Mouse (Mus musculus) cerebral cortex, adult 2 months (tissue): ENCODE data around the gene Nectin4.

Experiments used
- WGBS: fragments of 180-500 bp; shearing (Covaris S2); methylation state at CpG from one replicate; pipeline ENCODE4 v1.1.7; 2018; 5-methylcytosine and 5-hydroxymethylcytosine counted together

Gene Nectin4

DNA sequence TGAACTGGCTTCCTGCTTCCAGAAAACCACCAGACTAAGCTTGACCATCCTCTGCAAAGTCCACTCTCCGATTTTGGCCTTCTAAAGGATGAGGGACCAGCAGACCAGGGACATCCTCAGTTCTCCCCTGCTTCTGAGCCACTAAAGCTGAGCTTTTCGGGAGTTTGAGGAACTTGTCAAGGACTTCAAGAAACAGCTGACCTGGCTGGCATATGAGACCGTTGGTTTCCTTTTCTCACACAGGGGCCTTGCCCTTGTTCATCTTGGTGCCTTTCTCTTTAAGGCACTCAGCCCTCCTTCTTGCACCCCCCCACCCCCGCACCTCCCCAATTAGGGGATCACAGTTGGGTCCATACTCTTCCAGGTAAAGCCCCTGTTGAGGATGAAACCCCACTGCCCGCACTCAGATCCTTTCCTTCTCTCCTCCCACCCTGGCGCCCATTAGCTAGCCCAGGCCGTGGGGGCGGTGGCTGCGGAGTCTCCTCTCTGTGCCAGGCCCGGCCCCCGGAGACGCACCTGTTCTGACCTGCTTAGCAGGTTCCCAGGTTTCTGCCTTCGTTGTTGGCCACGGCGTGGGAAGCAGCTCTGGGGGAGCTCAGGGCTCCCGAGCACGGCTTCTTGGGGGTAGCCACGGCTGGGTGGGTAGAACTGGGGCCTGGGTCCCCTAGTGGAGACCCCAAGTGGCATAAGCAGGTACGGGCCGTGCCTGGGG, at the start of gene Nectin4:
Gene Nectin4 (plus strand): TSS at position 255 of the 712 bp plus-strand sequence.
- WGBS: 45% methylated on average over 20 of the region's 20 CpGs

GRCm38 (mm10) chr1:171320151-171320550, 49.7 kb upstream of the Nectin4 start:
- WGBS: 28% methylated on average over 5 of the region's 5 CpGs

DNA sequence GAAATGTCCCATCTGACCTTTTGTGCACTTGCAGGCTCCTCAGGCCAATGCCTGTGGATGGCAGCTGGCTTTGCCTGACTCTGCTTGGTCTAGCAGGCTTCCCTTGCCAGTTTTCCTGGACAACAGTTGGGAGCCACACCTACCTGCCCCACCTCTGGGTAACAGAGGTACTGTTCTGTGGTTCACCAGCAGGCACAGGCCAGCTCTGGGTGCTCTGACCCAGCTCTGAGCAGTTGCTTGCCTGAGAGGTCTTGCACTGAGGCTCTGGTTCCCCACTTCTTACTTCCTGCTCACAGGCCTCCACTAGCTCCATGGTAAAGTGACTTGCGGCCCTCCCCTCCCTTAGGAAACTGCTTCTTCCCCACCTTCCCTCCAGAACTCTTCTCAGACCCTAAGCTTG, 47.9 kb upstream of the Nectin4 start:
- WGBS: 88% methylated on average over 1 of the region's 1 CpGs

DNA sequence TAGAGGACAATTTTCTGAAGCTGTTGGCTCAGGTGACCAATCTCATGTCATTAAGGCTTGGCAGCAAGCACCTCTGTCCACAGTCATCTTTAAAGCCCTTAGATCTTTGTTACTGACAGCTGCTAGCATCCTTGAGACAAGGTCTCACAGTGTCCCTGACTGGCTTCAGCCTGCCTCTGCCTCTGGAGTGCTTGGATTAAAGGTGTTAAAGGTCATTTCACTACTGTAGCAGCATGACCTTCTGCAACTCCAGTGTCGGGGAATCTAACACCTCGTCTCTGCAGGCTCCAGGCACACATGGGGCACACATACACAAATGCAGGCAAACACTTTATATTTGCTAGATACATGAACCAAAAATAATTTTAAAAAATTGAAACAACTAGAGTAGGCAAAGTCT, 44.3 kb upstream of the Nectin4 start:
- 86% methylated on average over 2 of the region's 2 CpGs for WGBS

GRCm38 (mm10) chr1:171326588-171326987, 43.3 kb upstream of the Nectin4 start:
- WGBS: 68% methylated on average over 4 of the region's 4 CpGs

DNA sequence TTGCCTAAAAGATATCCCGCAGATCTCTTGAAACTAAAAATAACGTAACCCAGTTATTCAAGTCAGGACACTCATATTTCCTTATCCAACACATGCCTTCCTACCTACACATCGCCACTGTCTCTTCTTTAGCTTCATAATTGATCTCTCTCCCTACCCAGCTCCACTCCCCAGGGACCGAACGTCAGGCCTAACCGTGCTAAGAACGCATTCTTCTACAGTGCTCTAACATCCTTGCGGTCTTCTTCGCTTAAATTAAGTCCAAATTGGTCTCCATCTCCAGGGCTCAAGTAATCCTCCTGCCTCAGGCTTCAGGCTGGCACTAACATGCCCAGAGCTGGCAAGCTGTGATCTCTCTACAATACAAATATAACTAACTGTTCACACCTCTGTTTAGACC, 41.7 kb upstream of the Nectin4 start:
- WGBS: 12% methylated on average over 9 of the region's 9 CpGs

- WGBS: under 1% methylated on average over 39 of the region's 48 CpGs
Observed at GRCm38 (mm10) chr1:171328839-171329432, 41.0 kb upstream of the Nectin4 start, which contains the start of gene Dedd. Dedd (plus strand) TSS chr1:171329145.

DNA sequence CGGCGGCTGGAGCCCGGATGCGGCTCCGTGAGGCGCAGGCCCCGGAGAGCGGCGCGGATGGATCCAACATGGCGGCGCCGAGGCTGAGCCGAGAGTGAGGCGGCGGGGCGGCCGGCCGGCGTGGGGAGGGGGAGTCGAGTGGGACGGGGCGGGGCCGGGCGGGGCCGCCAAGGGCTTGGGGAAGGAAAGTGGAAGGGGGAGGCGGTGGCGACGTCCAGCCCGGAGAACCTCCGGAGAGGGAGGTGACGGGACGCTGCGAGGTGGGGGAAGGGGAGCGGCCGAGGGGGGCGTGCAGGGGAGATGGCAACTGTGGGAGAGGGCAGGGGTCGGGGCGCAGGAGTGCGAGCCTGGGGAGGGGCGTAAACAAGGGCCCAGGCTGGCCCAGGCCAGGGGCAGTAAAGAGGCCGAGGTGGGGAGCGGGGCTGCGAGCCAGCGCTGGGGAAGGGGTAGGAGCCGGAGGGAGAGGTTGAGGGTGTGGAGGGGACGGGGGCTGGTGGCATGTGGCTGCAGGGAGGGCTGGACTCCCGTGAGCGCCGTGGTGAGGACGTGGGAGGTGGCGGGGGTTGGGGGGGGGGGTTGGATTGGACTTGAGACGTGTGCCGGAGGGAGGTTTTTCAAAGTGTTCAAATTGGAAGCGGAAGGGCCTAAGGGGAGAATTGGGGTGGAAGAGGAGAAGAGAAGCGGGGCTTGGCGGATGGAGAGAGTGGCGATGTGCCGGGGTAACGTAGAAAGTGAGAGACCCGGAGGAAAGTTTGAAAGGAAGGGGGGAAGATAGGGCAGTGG, 40.3 kb upstream of the Nectin4 start:
- 1% methylated on average over 58 of the region's 61 CpGs for WGBS

GRCm38 (mm10) chr1:171330216-171330560, 39.7 kb upstream of the Nectin4 start:
- WGBS: 2% methylated on average over 4 of the region's 4 CpGs

DNA sequence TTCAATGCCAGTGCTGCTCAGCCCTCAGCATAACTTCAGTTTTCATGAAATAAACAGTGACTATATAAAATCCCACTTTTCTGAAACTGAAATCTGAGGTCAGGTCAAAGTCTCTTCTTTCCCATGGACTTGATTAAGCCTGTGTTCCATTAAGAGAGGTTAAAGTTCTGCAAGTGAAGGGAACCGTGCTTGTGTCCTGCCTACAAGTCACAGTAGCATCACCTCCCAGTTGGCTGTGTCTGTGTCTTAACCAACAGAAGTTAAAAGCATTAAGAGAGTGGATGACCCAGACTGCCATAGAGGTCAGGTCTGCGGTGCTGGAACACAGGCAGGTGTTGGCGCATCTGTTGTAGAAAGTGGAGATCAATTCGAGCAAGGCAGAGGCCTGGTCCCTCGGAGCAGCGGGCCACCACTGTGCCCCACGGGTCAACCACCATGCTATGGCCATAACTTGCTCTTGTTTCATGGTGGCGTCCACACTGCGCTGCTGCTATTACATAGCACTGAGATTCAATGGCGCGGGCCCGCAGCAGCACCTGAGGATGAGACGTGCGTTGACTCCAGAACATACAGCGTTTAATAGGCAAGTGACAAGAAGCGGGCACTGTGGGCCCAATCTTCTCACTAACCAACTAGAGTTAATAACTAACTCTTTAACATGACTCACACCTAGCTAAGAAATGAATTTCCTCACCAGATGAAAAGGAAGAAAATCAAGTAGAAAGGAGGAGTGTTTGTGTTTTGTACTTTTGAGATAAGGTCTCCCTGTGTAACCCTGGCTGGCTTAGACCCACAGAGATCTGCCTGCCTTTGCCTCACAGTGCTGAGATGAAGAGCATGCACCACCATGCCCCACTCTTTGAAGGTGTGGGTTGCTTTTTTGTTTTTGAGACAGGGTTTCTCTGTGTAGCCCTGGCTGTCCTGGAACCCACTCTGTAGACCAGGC, 27.4 kb upstream of the Nectin4 start:
- 95% methylated on average over 16 of the region's 16 CpGs for WGBS

DNA sequence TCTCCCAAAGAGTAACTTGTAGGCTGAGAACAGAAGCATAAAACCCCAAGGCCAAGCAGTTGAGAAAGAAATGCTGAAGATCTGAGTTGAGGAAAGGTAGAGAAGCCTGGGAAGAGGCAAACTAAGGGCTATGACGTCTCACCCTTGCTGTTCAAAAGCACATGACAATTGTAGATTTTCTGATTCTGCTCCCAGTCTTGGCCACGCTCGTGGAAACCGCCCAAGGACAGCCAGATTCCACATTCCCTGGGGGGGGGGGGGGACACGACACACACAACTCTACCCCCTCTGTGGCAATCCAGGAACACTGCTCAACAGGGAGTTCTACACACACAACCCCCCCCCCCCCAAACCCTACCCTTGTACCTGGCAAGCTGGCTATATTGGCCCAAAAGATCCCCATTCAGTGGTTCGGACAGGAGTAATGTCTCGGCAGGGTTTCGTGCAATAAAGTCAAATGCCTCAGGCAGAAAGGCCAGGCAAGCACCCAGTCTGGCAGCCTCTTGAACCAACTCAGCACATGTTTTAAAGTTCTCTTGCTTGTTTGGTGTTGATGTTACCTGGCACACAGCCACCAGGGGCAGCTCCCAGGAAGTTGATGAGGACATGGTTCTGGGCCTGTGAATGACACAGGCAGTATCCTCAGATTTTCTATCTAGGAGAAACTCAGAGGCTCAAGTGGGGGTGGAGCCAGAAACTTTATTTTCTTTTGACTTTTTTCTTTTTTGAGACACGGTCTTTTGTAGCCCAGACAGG, 25.8 kb upstream of the Nectin4 start:
- 54% methylated on average over 9 of the region's 9 CpGs for WGBS

GRCm38 (mm10) chr1:171344715-171345114, 25.2 kb upstream of the Nectin4 start:
- 64% methylated on average over 9 of the region's 9 CpGs for WGBS

DNA sequence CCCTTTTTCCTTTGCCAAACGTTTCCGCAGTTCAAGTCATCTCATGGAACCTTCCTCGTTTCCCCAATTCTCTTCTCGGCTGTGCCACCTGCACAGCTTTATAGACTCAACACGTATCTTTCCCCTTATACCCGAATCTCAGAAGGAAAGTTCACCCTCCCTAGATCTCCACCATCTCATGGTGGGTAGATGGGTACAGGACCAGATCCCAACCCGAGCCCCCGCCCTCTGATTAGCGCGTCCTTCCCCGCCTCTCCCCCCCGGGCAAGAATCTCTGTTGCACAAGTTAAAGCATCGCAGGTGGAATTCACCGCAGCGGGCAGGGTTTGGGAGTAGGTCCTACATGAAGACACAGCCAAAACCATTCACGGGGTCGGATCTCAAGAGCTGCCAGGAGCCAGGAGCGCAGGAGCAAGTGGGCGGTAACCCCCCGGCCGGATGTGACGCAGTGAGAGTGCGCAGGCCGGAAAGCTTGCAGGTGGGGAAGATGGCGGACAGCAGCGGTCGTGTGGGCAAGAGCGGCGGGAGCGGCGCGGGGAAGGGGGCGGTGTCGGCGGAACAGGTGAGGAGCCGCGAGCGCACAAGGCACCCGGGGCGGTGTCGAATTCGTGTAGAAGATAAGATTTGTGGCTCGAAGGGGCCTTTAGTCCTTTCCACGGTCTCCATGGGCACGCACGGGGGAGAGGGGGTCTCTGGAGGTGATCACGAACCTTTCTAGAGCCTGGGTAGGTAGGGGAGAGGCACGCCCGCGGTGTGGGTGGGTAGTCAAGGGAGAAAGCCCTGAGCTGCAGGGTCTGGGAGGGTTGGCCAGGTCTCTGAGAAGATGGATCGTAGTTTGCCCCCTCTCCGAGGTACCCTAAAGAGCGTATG, 24.4 kb upstream of the Nectin4 start, which contains the start of the genes Nit1 and Pfdn2:
Gene Nit1 (minus strand): TSS at position 422 of the 870 bp plus-strand sequence.
Gene Pfdn2 (plus strand): TSS at position 446 of the 870 bp plus-strand sequence.
- WGBS: under 1% methylated on average over 53 of the region's 53 CpGs

GRCm38 (mm10) chr1:171346095-171346450, 23.8 kb upstream of the Nectin4 start:
- under 1% methylated on average over 14 of the region's 14 CpGs for WGBS

GRCm38 (mm10) chr1:171348665-171349064, 21.2 kb upstream of the Nectin4 start:
- 63% methylated on average over 3 of the region's 3 CpGs for WGBS

- 62% methylated on average over 2 of the region's 2 CpGs for WGBS
Observed at GRCm38 (mm10) chr1:171349210-171349609, 20.7 kb upstream of the Nectin4 start.

- 80% methylated on average over 5 of the region's 5 CpGs for WGBS
Observed at GRCm38 (mm10) chr1:171355812-171356340, 14.0 kb upstream of the Nectin4 start.

GRCm38 (mm10) chr1:171356814-171357213, 13.1 kb upstream of the Nectin4 start:
- 94% methylated on average over 2 of the region's 2 CpGs for WGBS

- WGBS: 54% methylated on average over 4 of the region's 4 CpGs
Observed at GRCm38 (mm10) chr1:171358421-171358820, 11.5 kb upstream of the Nectin4 start.
